Mouse (Mus musculus): Measurements from ENCODE around the gene Gm20909.
"Not testable (repeated sequence)": the region's sequence is repeated elsewhere in the genome, so short reads cannot be mapped to it uniquely, and the experiment has no call there.

Gene Gm20909

DNA sequence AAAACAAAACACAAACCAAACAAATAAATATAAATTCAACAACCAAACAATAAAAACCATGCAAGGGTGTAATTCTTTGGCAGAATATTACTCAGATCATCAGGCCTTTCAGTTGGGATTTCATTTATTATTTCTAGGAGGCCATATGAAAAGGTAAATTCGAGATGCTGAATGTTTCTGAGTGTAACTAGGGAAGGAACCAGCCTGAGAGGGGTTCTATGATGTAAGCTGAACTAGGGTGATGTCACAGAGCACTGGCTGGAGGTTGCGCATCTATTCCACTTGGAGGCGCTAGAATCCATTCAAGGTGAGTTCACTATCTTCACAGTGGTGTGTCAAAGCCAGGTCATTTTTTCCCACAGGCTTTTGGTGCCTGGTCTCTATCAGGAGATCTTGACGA is at the start of gene Gm20909:
TSS of gene Gm20909 (plus strand) at position 301 of the 400 bp plus-strand sequence.
- DNase-seq (ENCODE audit: low spot score in 2 of 2), result not testable (repeated sequence)

Data from urinary bladder, adult 18-20 months (tissue).